Mouse (Mus musculus): Measurements from ENCODE around the gene Mpnd.

Mpnd gene

DNA sequence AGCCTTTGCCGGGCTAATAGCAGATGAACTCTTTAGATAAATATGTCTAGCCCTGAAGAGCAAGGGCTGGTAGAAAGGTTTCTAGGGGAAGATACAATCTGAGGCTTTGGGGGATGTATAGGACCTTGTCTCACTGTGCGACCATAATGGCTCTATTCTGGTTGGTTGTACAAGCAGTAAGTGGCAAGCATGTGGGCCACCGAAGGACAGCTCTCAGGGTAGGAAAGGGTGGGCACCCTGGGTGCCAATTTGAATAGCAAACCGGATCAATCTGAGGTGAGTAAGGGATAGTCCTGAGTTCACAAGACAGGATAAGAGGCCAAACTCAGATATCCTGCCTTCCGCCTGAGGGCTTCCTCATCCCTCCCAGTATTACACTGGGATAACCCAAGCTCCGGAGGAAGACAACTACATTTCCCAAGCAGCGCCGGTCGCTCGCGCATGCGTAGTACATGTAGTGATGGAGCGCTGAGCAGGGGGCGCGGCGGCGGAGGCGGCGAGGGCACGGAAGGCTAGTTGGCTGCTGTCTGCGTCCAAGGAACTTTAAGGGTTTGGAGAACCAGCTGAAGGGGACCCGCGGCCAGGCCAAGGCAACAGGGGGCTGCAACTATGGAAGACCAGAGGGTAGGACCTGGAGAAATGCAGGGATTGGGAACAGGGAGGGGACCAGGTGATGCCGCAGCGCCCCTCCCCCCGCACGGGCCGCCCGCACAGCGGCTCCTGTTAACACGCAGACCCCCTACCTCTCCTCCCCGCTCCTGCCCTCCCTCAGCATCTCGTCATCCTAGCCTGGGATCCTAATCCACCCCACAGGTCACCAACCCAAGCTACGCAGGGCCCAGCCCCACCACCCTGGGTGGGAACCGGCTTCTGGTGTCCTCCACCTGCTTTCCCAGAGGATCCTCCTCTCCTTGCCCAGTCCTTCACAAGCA lies 19.2 kb upstream of the Mpnd start, which contains the start of gene Fsd1:
Gene Fsd1 (plus strand): TSS at position 480 of the 932 bp plus-strand sequence.
- DNase-seq, result peak; percentile 44

DNA sequence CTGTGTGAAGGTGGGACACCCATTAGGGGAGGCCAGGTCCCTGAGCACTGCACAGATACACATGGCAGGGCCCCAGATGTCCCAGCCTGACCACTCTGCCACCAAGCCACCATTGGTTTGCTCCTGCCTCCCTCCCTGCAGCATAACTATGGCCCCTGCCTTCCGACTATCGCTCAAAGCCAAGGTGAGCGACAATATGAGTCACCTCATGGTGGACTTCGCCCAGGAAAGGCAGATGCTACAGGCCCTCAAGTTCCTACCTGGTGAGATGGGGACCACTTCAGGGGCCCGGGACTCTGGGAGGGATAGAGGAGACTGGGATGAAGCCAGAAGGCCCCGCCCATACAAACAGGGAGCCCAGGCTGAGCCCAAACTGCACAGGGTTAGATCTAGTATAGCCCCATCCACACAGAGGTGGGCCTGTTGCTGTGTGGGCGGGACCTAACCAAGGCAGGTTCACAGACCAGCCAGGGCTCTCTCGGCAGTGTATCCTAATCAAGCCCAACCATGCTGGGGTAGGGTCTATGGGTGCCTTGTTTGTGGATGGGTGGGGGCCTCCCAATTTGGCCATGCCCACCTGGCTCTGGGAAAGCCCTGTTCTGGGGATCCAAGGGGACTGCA lies 15.1 kb upstream of the Mpnd start:
- no peak for DNase-seq

GRCm38 (mm10) chr17:55996007-55996406 lies 9.5 kb upstream of the Mpnd start:
- no peak for DNase-seq

GRCm38 (mm10) chr17:55999794-56000499 lies 5.6 kb upstream of the Mpnd start:
- DNase-seq, result no peak

GRCm38 (mm10) chr17:56003000-56003399 lies 2.5 kb upstream of the Mpnd start:
- no peak for DNase-seq

- DNase-seq, result no peak
Measured at GRCm38 (mm10) chr17:56006956-56007355, 1.4 kb downstream of the Mpnd start.

DNA sequence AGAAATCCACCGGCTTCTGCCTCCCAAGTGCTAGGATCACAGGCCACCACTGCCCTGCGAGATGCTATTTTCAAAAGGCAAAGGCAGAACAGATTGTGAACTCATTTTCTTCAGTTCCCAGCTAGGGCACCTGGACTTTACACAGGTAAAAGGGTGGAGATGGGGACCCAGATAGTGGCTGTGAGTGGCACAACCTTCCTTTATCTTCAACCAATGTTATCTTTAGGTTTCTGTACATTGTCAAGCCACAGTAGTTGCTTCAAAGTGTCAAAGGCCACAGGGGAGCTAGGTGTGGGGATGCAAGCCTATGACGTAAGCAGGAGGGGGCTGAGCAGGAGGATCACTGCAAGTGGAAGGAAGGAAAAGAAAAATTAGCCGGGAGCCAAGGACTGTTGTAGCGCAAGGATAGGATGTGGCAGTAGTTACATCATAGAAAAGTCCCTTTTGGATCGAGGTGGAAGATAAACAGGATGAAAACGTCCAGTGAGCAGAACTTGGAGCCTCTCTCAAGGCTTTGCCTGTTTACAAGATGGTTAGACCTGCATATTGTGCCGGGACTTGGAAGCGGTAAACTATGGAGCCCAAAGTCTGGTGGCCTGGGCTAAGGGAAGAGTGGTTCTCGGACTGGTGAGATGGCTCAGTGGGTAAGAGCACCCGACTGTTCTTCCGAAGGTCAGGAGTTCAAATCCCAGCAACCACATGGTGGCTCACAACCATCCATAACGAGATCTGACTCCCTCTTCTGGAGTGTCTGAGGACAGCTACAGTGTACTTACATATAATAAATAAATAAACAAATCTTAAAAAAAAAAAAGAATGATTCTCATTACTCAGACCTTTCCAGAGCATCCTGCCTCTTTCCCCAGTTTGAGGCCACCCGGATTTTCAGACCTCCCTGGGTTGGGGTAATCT lies 2.2 kb downstream of the Mpnd start:
- DNase-seq, result no peak

DNA sequence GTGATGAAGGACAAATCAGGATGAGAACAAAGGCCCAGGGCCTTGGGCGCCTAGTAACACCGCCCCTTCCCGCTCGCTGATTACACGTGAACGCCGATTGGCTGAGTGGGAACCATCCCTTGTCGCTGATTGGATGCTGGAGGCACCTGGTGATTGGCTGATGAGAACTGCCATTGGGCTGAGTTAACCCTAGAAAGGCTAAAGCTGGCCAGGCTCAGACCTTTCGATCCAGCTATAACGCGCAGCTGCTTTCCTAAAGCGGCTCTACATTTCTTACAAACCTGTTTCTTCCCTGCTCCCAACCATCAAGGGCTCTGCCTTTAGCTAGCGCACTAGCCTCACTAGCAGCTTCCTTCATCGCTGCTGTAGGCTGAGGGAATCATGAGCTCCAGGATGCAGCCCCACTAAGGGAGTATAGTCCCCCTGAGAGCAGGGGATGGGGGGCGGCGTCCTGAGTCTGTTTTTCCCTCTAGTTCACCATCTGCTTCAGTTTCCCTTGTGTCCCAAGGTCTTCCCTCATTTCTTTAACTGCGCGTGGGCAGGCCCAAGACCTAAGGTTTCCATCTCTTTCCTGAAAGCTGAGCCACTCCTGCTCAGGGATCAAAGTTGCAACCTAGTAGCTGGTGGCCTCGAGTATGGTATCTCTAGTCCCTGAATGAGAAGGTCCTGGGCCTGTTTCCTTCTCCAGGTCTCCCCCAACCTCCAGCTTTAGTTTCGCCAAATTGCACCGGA lies 3.0 kb downstream of the Mpnd start:
- DNase-seq, result peak; percentile 91

DNA sequence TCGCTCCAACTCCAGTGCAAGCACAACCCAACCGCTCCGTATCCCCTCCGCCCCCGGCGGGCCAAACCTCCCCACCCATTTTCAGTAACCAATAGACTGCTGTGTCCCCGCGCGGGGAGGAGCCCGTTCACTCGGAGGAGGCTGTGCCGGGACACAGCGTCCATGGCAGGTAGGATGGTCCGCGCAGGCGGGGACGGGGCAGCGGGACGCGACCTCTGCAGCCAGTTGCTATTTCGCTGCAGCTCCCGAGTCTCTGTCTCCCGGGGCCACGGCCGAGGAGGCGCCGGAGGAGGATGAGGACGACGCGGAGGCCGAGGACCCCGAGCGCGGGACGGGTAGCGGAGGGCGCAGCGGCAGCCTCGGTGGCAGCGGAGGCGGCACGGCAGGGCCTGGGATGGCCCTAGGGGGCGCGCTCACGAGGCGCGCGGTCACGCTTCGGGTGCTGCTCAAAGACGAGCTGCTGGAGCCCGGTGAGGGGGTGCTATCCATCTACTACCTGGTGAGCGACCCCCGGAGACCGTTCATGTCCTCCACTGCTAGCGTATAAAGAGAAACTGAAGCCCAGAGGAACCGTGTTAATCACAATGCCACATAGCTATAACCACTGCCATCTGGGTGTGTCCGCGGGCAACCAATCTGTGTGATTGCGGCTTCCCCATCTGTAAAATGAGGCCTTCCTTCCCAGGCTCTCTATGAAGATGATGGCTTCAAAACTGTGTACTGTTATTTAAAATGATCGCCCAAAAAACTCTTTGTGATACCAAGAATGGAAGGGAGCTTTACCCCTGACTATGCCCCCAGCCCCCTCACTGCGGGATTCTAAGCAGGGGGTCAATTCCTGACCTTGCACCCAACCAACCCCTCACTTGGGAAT lies 3.8 kb downstream of the Mpnd start:
- peak; percentile 92 for DNase-seq

DNA sequence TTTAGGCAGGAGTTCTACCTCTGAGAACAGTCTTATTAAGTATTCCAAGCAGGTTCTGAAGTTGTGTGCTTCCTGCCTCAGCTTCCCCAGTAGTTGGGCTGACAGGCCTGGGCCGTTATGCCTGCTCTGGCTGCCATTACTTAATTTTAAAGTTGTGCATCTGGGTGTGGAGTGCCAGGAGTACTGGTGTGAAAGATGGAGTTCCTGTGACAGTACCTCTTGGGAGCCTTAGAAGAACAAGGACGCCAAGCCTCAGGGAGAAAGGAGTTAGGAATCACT lies 4.4 kb downstream of the Mpnd start:
- no peak for DNase-seq

DNA sequence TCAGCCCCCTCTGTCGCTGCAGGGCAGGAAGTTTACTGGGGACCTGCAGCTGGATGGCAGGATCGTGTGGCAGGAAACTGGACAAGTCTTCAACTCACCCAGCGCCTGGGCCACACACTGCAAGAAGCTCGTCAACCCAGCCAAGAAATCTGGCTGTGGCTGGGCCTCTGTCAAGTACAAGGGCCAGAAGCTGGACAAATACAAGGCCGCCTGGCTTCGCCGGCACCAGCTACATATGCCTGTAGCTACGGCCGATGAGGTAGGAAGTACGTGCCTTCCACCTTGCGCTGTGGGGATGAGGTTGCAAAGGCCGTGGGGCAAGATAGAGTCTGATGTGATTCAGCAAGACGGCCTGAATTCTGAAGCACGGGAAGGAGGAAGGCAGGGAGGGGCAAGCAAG lies 4.7 kb downstream of the Mpnd start:
- no peak for DNase-seq

DNA sequence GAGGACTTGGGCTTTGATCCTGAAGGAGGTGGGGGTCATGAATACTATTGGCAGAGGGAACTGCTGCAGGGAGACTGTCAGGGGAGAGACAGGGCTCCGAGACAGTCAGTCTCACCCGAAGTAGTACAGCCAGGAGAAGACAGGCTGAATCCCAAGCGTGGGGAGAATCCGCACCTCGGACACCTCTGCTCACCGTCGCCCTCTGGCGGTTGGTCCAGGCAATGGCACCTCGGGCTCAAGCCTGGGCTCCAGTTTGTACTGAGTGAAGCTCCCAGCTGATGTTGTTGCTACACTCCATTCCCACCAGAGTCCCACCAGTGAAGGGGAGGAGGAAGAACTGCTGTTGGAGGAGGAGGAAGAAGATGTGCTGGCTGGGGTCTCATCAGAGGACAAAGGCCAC lies 5.2 kb downstream of the Mpnd start:
- peak; percentile 86 for DNase-seq

GRCm38 (mm10) chr17:56011441-56011840 lies 5.9 kb downstream of the Mpnd start:
- DNase-seq, result no peak

- DNase-seq, result no peak
Measured at GRCm38 (mm10) chr17:56015293-56015692, 9.8 kb downstream of the Mpnd start.

- DNase-seq, result no peak
Measured at GRCm38 (mm10) chr17:56016382-56016781, 10.9 kb downstream of the Mpnd start.

- no peak for DNase-seq
Measured at GRCm38 (mm10) chr17:56016793-56017785, 11.6 kb downstream of the Mpnd start.

DNA sequence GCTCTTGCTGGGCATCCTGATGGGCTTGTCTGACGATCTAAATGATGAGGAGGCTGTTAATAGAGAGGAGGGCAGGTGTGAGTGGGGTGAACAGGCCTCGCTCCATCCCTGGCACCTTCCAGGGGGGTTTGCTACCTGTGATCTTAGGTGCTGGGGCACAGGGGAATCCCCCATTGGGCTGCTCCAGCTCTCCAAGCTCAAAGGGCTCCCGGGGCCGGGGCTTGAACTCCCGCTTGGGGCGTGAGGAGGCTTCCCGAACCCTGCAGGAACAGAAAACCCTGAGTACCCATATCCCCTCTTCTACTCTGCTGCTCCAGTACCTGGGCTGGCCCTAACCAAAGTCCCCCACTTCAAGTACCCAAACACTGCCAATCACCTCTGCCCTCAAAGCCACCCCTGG lies 12.3 kb downstream of the Mpnd start:
- DNase-seq, result no peak

- DNase-seq, result peak; percentile 49
Measured at GRCm38 (mm10) chr17:56018347-56019131, 13.0 kb downstream of the Mpnd start.
